Mouse (Mus musculus) cerebellum, adult 2 months (tissue): Measurements from ENCODE around the gene Prrg2.

Experiments
- CTCF ChIP-seq: fragments of 200-500 bp; IDR thresholded peaks from 2 replicates; pipeline ENCODE4 v1.5.1; 2011; ENCODE audit warnings: low read depth, mild to moderate bottlenecking, control low read depth, low read length, moderate library complexity, borderline replicate concordance; ENCODE audit not compliant: insufficient read depth
- POLR2A ChIP-seq: fragments of 200-500 bp; IDR thresholded peaks from 2 replicates; pipeline ENCODE4 v1.6.1; 2011; ENCODE audit warnings: low read length, control low read depth, borderline replicate concordance; ENCODE audit not compliant: insufficient read depth

DNA sequence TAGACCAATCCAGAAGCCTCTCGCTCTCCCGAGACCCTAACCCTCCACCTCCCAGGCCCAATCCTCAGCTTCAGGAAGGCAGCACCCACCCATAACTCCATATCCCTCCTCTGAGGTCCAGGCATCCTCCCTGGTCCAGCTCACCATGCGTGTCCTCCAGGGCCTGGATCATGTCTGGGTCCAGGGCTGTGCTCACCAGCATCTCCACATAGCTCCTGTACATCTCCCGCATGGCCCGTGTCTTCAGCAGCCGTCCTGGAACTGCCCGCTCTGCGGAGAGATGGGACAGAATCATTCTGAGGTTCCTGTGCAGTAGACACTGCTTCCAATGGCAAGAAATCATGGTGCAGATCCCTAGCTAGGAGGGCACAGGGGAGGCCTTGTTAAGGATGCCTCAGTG, 31.6 kb downstream of the Prrg2 start:
- TF ChIP-seq CTCF (no peak), POLR2A (no peak)
